Mouse (Mus musculus): Measurements from ENCODE around the gene Bcat1. TPM values are rescaled to one million over a fixed set of nuclear protein-coding genes. Genes with fewer than 3 reads are reported as not detected.

Bcat1 gene
- polyA plus RNA-seq (2015; fragmentation: Nextera tagmentation; extraction: Ambion mirVana), result 36.9 and 40.1 TPM in 2 replicates

- Histone ChIP-seq H3K27ac (no peak within 1 kb of the TSS), H3K36me3 (no peaks in the 10 kb centered on the region), H3K9ac (peak within 1 kb of the TSS; percentile 67), H3K9me3 (no peaks in the 10 kb centered on the region), H3K27me3 (peaks cover 22% of the 10 kb centered on the region; the same call in 1 of the 2 replicates), H3K4me2 (replicated peaks) (peak within 1 kb of the TSS; percentile 95), H3K4me1 (peaks cover 11% of the 10 kb centered on the region), H3K4me3 (peak within 1 kb of the TSS; percentile 56)
- under 1% methylated on average over 39 of the region's 39 CpGs for WGBS
- peak; percentile 64; the same call in 1 of the 2 replicates for ATAC-seq (ENCODE audit: low FRiP score, low read depth)
Measured at GRCm38 (mm10) chr6:145075548-145076224, at the start of gene Bcat1. Bcat1 (minus strand) TSS chr6:145076184.

GRCm38 (mm10) chr6:145125591-145126113 is 49.7 kb upstream of the Bcat1 start:
- 67% methylated on average over 7 of the region's 7 CpGs for WGBS
- H3K4me3 ChIP-seq, result no peak overlapping the region
- peaks cover 20% of the 10 kb centered on the region; the same call in 1 of the 2 replicates for H3K4me1 ChIP-seq
- H3K27ac ChIP-seq, result no peak overlapping the region
- no peaks in the 10 kb centered on the region for H3K36me3 ChIP-seq
- no peak overlapping the region for H3K9ac ChIP-seq
- no peaks in the 10 kb centered on the region; the same call in 1 of the 2 replicates for H3K9me3 ChIP-seq
- H3K27me3 ChIP-seq, result no peaks in the 10 kb centered on the region
- no peak for ATAC-seq (ENCODE audit: low FRiP score, low read depth)
- H3K4me2 ChIP-seq (replicated peaks), result no peak overlapping the region

GRCm38 (mm10) chr6:145124621-145125020 is 48.6 kb upstream of the Bcat1 start:
- Histone ChIP-seq H3K4me2 (replicated peaks) (no peak overlapping the region), H3K4me3 (no peak overlapping the region), H3K4me1 (peaks cover 20% of the 10 kb centered on the region; the same call in 1 of the 2 replicates), H3K36me3 (no peaks in the 10 kb centered on the region), H3K27me3 (no peaks in the 10 kb centered on the region), H3K9ac (no peak overlapping the region), H3K9me3 (no peaks in the 10 kb centered on the region; the same call in 1 of the 2 replicates), H3K27ac (no peak overlapping the region)
- no peak for ATAC-seq (ENCODE audit: low FRiP score, low read depth)
- 71% methylated on average over 1 of the region's 1 CpGs for WGBS

GRCm38 (mm10) chr6:145123136-145124060 is 47.4 kb upstream of the Bcat1 start:
- H3K4me1 ChIP-seq, result peaks cover 20% of the 10 kb centered on the region; the same call in 1 of the 2 replicates
- no peaks in the 10 kb centered on the region for H3K36me3 ChIP-seq
- H3K9ac ChIP-seq, result no peak overlapping the region
- H3K27ac ChIP-seq, result no peak overlapping the region
- no peak overlapping the region for H3K4me3 ChIP-seq
- H3K27me3 ChIP-seq, result no peaks in the 10 kb centered on the region
- no peak for ATAC-seq (ENCODE audit: low FRiP score, low read depth)
- 78% methylated on average over 11 of the region's 11 CpGs for WGBS
- H3K4me2 ChIP-seq (replicated peaks), result no peak overlapping the region
- no peaks in the 10 kb centered on the region; the same call in 1 of the 2 replicates for H3K9me3 ChIP-seq

- Histone ChIP-seq H3K4me1 (peaks cover 20% of the 10 kb centered on the region; the same call in 1 of the 2 replicates), H3K9me3 (no peaks in the 10 kb centered on the region; the same call in 1 of the 2 replicates), H3K27me3 (no peaks in the 10 kb centered on the region), H3K36me3 (no peaks in the 10 kb centered on the region), H3K27ac (no peak overlapping the region), H3K4me3 (no peak overlapping the region), H3K9ac (no peak overlapping the region), H3K4me2 (replicated peaks) (no peak overlapping the region)
- ATAC-seq (ENCODE audit: low FRiP score, low read depth), result no peak
- 30% methylated on average over 8 of the region's 8 CpGs for WGBS
Measured at GRCm38 (mm10) chr6:145122423-145123059, 46.6 kb upstream of the Bcat1 start.

GRCm38 (mm10) chr6:145121590-145122420 is 45.8 kb upstream of the Bcat1 start:
- Histone ChIP-seq H3K9ac (no peak overlapping the region), H3K4me2 (replicated peaks) (peak overlapping the region; percentile 11; the same call in 1 of the 2 replicates)

GRCm38 (mm10) chr6:145120787-145121589 is 45.0 kb upstream of the Bcat1 start:
- ATAC-seq (ENCODE audit: low FRiP score, low read depth), result no peak
- peaks cover 29% of the 10 kb centered on the region for H3K4me1 ChIP-seq
- no peak overlapping the region for H3K4me2 ChIP-seq (replicated peaks)
- 45% methylated on average over 18 of the region's 18 CpGs for WGBS
- H3K27me3 ChIP-seq, result no peaks in the 10 kb centered on the region
- no peak overlapping the region for H3K9ac ChIP-seq
- H3K9me3 ChIP-seq, result no peaks in the 10 kb centered on the region
- H3K36me3 ChIP-seq, result no peaks in the 10 kb centered on the region
- no peak overlapping the region for H3K27ac ChIP-seq
- H3K4me3 ChIP-seq, result no peak overlapping the region

More at GRCm38 (mm10) chr6:145121590-145122420, 45.8 kb upstream of the Bcat1 start:
- Histone ChIP-seq H3K4me3 (no peak overlapping the region), H3K36me3 (no peaks in the 10 kb centered on the region), H3K9me3 (no peaks in the 10 kb centered on the region), H3K4me1 (peaks cover 21% of the 10 kb centered on the region; the same call in 1 of the 2 replicates), H3K27ac (no peak overlapping the region), H3K27me3 (no peaks in the 10 kb centered on the region)
- 57% methylated on average over 21 of the region's 21 CpGs for WGBS
- no peak for ATAC-seq (ENCODE audit: low FRiP score, low read depth)

GRCm38 (mm10) chr6:145120086-145120485 is 44.1 kb upstream of the Bcat1 start:
- Histone ChIP-seq H3K4me2 (replicated peaks) (no peak overlapping the region), H3K27ac (no peak overlapping the region), H3K4me3 (no peak overlapping the region), H3K9ac (no peak overlapping the region), H3K4me1 (peaks cover 30% of the 10 kb centered on the region), H3K9me3 (no peaks in the 10 kb centered on the region), H3K27me3 (no peaks in the 10 kb centered on the region), H3K36me3 (no peaks in the 10 kb centered on the region)
- WGBS, result 57% methylated on average over 2 of the region's 2 CpGs
- no peak for ATAC-seq (ENCODE audit: low FRiP score, low read depth)

- no peaks in the 10 kb centered on the region for H3K27me3 ChIP-seq
- no peak for ATAC-seq (ENCODE audit: low FRiP score, low read depth)
- peaks cover 14% of the 10 kb centered on the region for H3K4me1 ChIP-seq
- H3K4me3 ChIP-seq, result no peak overlapping the region
- no peaks in the 10 kb centered on the region for H3K36me3 ChIP-seq
- no peak overlapping the region for H3K9ac ChIP-seq
- no peaks in the 10 kb centered on the region for H3K9me3 ChIP-seq
- H3K27ac ChIP-seq, result no peak overlapping the region
- WGBS, result 13% methylated on average over 4 of the region's 4 CpGs
- no peak overlapping the region; the same call in 1 of the 2 replicates for H3K4me2 ChIP-seq (replicated peaks)
Measured at GRCm38 (mm10) chr6:145116098-145116672, 40.2 kb upstream of the Bcat1 start.

GRCm38 (mm10) chr6:145115476-145116097 is 39.6 kb upstream of the Bcat1 start, which contains the start of gene Lrmp:
Lrmp (plus strand) TSS chr6:145115653.
- H3K27ac ChIP-seq, result no peak within 1 kb of the TSS
- no peak within 1 kb of the TSS for H3K4me3 ChIP-seq
- 81% methylated on average over 6 of the region's 6 CpGs for WGBS
- H3K9me3 ChIP-seq, result no peaks in the 10 kb centered on the region
- peaks cover 10% of the 10 kb centered on the region for H3K4me1 ChIP-seq
- ATAC-seq (ENCODE audit: low FRiP score, low read depth), result no peak
- H3K36me3 ChIP-seq, result no peaks in the 10 kb centered on the region
- H3K9ac ChIP-seq, result no peak within 1 kb of the TSS
- H3K27me3 ChIP-seq, result no peaks in the 10 kb centered on the region
- no peak within 1 kb of the TSS; the same call in 1 of the 2 replicates for H3K4me2 ChIP-seq (replicated peaks)

All from limb, embryonic 13.5 days (tissue).